Mouse (Mus musculus): ENCODE results near the gene Ppm1j. TPM values are rescaled to one million over a fixed set of nuclear protein-coding genes. Genes with fewer than 3 reads are reported as not detected.

Gene Ppm1j
- polyA plus RNA-seq, 1 experiment from 2014 or later: 23.8 TPM

DNA sequence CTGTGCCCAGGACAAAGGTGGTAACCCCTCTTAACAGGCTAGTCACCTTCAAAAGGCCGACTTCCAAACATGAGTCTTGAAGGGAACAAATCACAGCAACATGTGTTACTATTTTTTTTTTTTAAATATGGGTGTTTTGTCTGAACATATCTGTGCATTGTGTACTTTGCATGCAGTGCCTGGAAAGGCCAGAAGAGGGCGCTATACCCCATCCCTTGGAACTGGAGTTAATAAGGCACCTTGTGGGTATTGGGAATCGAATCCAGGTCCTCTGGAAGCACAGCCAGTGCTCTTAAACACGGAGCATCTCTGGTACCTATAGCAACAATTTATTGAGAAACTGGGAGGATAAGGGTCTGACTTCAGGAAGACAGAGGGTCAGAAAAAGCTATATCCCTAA, 15.8 kb upstream of the Ppm1j start:
- ATAC-seq (no peak), DNase-seq (ENCODE audit: low read depth, low spot score) (no peak)
- in situ Hi-C loops (cut with MboI; ENCODE audit: low pct_unique_long_range_greater_than_20kb): no loop called here
- ChIA-PET POLR2A (no interaction called here), CTCF (interaction anchor here (0.9 to 2.2 kb wide), 11 partner anchors 8 to 117 kb away, joined by 3 to 9 read pairs (median 4); partner anchors contain the start of gene Ppm1j)
- no peak for TF ChIP-seq CTCF (IDR thresholded peaks at IDR 0.05)
- H3K27me3 ChIP-seq: no peaks in the 10 kb centered on the region

DNA sequence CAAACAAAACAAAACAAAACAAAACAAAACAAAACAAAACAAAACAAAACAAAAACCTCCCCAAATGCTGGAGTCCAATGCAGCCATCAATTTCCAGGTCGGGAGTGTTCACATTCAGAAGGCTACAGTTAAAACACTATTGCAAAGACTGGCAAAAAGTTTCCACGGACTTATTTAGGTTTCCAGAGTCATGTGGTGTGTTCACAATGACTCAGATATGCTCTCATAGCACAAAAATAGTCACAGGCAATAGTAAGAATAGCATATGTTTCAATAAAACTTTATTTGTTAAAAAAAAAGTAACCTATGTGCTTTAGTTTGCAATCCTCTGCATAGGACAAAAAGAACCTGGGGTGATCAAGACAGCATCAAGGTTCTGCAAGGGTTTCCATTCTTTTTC, 13.7 kb upstream of the Ppm1j start:
- POLR2A ChIA-PET: no interaction called here

DNA sequence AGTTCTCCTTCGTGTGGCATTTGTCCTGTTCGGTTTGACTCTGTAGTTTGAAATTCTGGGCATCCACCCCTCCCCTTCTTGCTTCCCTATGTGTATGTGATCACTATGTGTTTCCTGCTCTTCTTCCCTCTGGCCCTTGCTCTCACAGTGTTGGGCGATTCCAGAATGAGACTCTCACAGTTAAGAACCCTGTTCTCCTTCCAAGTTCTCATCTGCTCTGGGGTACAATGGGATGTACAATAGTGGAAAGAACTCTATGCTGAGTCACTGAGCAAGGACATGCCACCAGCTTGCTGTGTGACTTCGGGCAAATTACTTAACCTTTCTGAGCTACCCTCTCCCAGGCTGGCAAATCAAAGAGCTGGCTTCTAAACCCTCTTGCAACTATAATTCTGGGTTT, 13.1 kb upstream of the Ppm1j start:
- no peak for TF ChIP-seq CTCF (IDR thresholded peaks at IDR 0.05)
- H3K27me3 ChIP-seq: no peaks in the 10 kb centered on the region
- CTCF ChIA-PET: interaction anchor here (0.9 to 4.9 kb wide), 3 partner anchors 9 to 55 kb away, joined by 4 to 25 read pairs (median 15); no protein-coding TSS in a partner anchor
- in situ Hi-C loops (cut with MboI; ENCODE audit: low pct_unique_long_range_greater_than_20kb): no loop called here
- DNase-seq (ENCODE audit: low read depth, low spot score) (no peak), ATAC-seq (no peak)
- POLR2A ChIA-PET: no interaction called here

More for the DNA sequence above, 13.7 kb upstream of the Ppm1j start:
- DNase-seq (ENCODE audit: low read depth, low spot score) (no peak), ATAC-seq (no peak)
- CTCF ChIA-PET: no interaction called here
- in situ Hi-C loops (cut with MboI; ENCODE audit: low pct_unique_long_range_greater_than_20kb): no loop called here
- H3K27me3 ChIP-seq: no peaks in the 10 kb centered on the region
- TF ChIP-seq CTCF (IDR thresholded peaks at IDR 0.05): no peak

DNA sequence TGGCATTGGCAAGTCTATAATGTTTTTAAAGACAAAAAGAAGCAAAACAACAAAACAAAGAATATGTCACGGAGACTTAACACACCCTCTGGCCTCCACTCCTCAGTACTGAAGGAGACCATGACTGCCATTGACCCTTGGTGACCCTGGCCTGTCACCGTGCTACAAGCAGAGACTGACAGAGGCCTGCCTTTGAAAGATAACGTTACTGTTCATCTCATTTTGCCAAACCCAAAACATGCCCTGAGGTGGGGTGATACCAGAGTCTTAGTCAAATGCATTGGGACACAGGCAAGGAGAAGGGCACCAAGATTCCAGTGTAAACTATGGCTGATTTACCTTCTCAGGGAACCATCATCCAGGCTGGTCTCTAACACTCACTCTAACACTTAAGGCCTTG, 11.7 kb upstream of the Ppm1j start:
- DNase-seq (ENCODE audit: low read depth, low spot score) (no peak), ATAC-seq (no peak)
- ChIA-PET CTCF (interaction anchor here (0.9 to 4.9 kb wide), 8 partner anchors 10 to 290 kb away, joined by 3 to 25 read pairs (median 4); partner anchors contain the start of gene Rhoc), POLR2A (no interaction called here)
- TF ChIP-seq CTCF (IDR thresholded peaks at IDR 0.05): no peak
- H3K27me3 ChIP-seq: no peaks in the 10 kb centered on the region
- in situ Hi-C loops (cut with MboI; ENCODE audit: low pct_unique_long_range_greater_than_20kb): no loop called here

DNA sequence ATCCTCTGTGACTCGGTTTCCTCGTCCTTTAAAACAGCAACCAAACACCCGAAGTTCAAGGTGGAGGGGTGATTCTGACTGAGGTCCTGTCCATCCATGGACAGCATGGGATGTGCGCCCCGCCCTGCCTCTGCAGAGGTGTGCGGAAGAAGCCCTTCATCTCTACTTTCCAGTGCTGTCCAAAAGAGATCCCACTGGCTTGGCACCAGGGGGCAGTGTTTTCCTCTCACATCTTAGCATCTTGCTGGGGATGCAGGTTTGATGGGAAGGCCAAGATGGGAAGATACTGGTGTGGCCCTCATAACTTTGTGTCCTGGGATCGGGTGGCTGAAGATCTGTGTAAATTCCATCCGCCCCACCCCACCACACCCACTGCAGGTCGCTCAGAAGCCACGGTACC, 10.8 kb upstream of the Ppm1j start:
- ChIA-PET POLR2A (interaction anchor here (0.8 kb wide), 1 partner anchor 53 kb away, joined by 3 read pairs; no protein-coding TSS in a partner anchor), CTCF (interaction anchor here (0.9 to 4.9 kb wide), 7 partner anchors 10 to 57 kb away, joined by 3 to 25 read pairs (median 4); partner anchors contain the start of gene Rhoc)
- DNase-seq (ENCODE audit: low read depth, low spot score): no peak
- in situ Hi-C loops (cut with MboI; ENCODE audit: low pct_unique_long_range_greater_than_20kb): loop anchor here (10.0 kb wide), 1 partner anchor 55 kb away; no protein-coding TSS in a partner anchor
- TF ChIP-seq CTCF (IDR thresholded peaks at IDR 0.05): no peak
- no peaks in the 10 kb centered on the region for H3K27me3 ChIP-seq
- peak; percentile 38 for ATAC-seq

DNA sequence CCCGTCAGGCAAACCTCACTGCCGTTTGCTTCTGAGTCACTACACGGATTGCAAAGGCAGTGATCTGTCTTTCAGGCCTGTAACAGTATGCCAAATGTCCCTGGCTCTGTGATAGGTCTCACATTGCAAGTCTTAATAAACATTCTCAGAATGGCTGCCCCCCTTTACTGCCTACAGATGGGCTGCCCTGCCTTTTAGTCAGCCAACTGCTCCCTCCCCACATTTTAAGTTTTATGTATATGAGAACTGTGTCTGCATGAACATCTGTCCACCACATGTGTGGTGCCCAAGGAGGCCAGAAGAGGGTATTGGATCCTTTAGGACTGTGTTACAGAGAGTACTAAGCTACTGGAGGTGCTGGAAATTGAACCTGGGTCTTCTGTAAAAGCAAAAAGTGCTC, 9.9 kb upstream of the Ppm1j start:
- CTCF ChIA-PET: interaction anchor here (3.4 to 4.9 kb wide), 3 partner anchors 9 to 58 kb away, joined by 15 to 25 read pairs (median 19); no protein-coding TSS in a partner anchor
- in situ Hi-C loops (cut with MboI; ENCODE audit: low pct_unique_long_range_greater_than_20kb): loop anchor here (10.0 kb wide), 1 partner anchor 56 kb away; no protein-coding TSS in a partner anchor

DNA sequence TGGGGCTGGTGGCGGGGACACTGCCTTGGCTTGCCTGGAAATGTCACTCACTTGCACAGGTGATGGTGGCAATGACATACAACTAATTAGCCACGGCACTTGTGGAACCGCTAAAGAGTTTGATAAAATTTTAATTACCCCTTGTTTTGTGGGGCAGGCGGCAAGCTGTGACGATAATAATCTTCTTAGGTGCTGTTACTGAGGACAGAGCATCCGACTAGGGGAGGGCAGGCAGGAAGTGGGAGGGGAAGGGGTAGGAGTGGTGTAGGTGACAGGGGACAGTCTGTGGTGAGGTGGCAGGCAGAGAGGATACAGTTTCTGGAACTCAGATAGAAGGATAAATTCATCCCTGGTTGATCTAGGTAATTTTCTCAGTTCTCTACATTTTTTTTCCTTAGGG, 9.4 kb upstream of the Ppm1j start:
- no peak for DNase-seq (ENCODE audit: low read depth, low spot score)
- ChIA-PET CTCF (interaction anchor here (3.6 to 4.9 kb wide), 2 partner anchors 13 to 58 kb away, joined by 19 to 25 read pairs; no protein-coding TSS in a partner anchor), POLR2A (no interaction called here)
- H3K27me3 ChIP-seq: no peaks in the 10 kb centered on the region
- TF ChIP-seq CTCF (IDR thresholded peaks at IDR 0.05): no peak
- in situ Hi-C loops (cut with MboI; ENCODE audit: low pct_unique_long_range_greater_than_20kb): loop anchor here (10.0 kb wide), 1 partner anchor 57 kb away; no protein-coding TSS in a partner anchor
- ATAC-seq: no peak

More for the DNA sequence above, 9.9 kb upstream of the Ppm1j start:
- DNase-seq (ENCODE audit: low read depth, low spot score) (no peak), ATAC-seq (no peak)
- POLR2A ChIA-PET: interaction anchor here (0.8 kb wide), 1 partner anchor 54 kb away, joined by 3 read pairs; no protein-coding TSS in a partner anchor
- H3K27me3 ChIP-seq: no peaks in the 10 kb centered on the region
- TF ChIP-seq CTCF (IDR thresholded peaks at IDR 0.05): no peak

DNA sequence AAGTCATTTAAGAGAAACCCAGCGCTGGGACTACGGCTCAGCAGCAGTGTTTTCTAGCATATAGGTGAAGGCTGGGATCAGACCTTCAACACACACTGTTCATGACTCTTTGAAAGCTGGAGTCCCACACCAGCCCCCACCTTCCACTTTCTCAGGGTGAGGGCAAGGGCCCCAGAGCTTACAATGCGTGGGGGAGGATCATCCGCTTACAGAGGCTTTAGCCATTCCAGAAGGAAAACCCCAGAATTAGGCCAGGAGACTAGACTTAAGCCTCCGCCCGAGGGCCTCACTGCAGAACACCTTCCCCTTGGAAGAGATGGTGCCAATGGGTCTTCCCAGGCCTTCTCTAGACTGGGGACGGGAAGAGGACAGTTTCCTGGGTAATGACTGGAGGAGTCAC, 7.6 kb upstream of the Ppm1j start:
- TF ChIP-seq CTCF (IDR thresholded peaks at IDR 0.05): no peak
- CTCF ChIA-PET: interaction anchor here (1.1 to 1.4 kb wide), 3 partner anchors 15 to 286 kb away, joined by 3 to 5 read pairs (median 3); no protein-coding TSS in a partner anchor
- POLR2A ChIA-PET: interaction anchor here (0.9 to 1.1 kb wide), 2 partner anchors 30 to 58 kb away, joined by 3 to 9 read pairs; no protein-coding TSS in a partner anchor
- no peaks in the 10 kb centered on the region for H3K27me3 ChIP-seq
- in situ Hi-C loops (cut with MboI; ENCODE audit: low pct_unique_long_range_greater_than_20kb): loop anchor here (10.0 kb wide), 1 partner anchor 58 kb away; no protein-coding TSS in a partner anchor
- ATAC-seq (no peak), DNase-seq (ENCODE audit: low read depth, low spot score) (no peak)

DNA sequence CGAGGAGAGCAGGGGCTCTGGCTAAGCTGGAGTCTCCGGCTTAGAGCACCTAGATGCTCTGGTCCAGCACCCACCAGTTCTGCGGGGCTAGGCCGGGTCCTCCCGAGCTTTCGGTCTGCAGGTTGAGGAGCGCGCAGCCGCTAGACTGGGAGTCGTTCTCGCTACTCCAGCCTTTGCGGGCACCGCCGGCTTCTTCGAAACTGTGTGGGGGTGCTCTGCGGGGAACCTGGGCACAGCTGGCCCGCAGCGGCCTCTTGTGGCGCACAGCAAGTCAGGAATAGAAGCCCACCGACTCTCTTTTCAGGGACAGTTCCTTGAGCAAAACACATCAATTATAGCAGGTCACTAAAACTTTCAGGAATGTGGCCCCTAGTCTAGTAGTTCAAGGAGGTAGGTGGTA, 3.5 kb upstream of the Ppm1j start:
- ChIA-PET CTCF (interaction anchor here (0.8 to 1.8 kb wide), 7 partner anchors 9 to 65 kb away, joined by 3 to 7 read pairs (median 4); no protein-coding TSS in a partner anchor), POLR2A (no interaction called here)
- no peaks in the 10 kb centered on the region for H3K27me3 ChIP-seq
- in situ Hi-C loops (cut with MboI; ENCODE audit: low pct_unique_long_range_greater_than_20kb): loop anchor here (10.0 kb wide), 1 partner anchor 63 kb away; no protein-coding TSS in a partner anchor
- DNase-seq (ENCODE audit: low read depth, low spot score) (no peak), ATAC-seq (no peak)
- no peak for TF ChIP-seq CTCF (IDR thresholded peaks at IDR 0.05)

DNA sequence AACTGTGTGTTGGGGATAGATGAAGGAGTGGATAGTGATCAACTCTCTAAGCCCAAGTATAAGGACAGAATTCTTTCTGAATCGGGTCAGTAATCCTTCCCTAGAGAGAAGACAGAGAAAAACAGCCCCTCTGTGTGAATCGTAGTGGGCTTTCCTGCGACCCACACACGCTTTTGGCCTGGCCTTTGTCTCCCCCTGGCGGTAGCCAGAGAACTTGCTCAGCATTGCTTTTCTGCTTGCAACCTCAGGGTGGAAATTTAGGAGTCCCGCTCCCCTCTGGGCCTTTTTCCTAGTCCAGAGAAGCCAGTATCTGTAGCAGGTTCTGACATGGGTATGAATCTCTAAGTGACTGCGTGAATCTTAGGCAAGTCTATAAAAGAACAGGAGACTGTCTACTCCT, 907 bp upstream of the Ppm1j start:
- TF ChIP-seq CTCF (IDR thresholded peaks at IDR 0.05): no peak
- H3K27me3 ChIP-seq: no peaks in the 10 kb centered on the region
- POLR2A ChIA-PET: interaction anchor here (0.5 to 1.1 kb wide), 3 partner anchors 67 to 325 kb away, joined by 3 to 5 read pairs (median 3); no protein-coding TSS in a partner anchor
- no peak for DNase-seq (ENCODE audit: low read depth, low spot score)
- no peak for ATAC-seq
- in situ Hi-C loops (cut with MboI; ENCODE audit: low pct_unique_long_range_greater_than_20kb): loop anchor here (10.0 kb wide), 1 partner anchor 65 kb away; no protein-coding TSS in a partner anchor
- CTCF ChIA-PET: interaction anchor here (0.9 to 3.1 kb wide), 13 partner anchors 9 to 164 kb away, joined by 3 to 27 read pairs (median 4); no protein-coding TSS in a partner anchor

DNA sequence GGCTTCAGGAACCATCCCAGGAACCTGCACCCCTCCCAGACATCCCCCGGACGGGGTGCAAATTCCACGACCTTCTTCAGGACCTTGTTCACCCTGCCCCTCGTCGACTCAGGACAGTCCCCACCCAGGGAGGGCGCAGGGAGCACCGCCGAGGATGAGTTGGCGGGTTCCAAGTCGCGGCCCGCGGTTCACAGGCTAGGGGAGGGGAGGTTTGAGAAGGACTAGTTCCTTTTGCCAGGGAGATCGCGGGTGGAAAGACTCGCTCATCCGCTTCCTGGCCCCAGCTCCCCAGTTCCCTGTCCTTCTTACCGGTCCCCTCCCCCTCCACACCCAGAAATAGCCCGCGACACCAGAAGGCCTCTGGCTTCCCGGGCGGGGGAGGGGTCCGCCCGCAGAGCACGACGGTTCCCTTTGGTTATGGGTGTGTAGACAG, 631 bp downstream of the Ppm1j start, which contains the start of gene Fam19a3:
Gene Fam19a3, minus strand, starts transcription at position 370 of the 433 bp plus-strand sequence.
- TF ChIP-seq CTCF (IDR thresholded peaks at IDR 0.05): no peak
- ChIA-PET POLR2A (interaction anchor here (1.3 kb wide), 1 partner anchor 36 kb away, joined by 5 read pairs; the partner anchor contains the start of gene Mov10), CTCF (interaction anchor here (3.1 kb wide), 1 partner anchor 23 kb away, joined by 10 read pairs; no protein-coding TSS in a partner anchor)
- in situ Hi-C loops (cut with MboI; ENCODE audit: low pct_unique_long_range_greater_than_20kb): no loop called here
- ATAC-seq: peak; percentile 3
- no peaks in the 10 kb centered on the region for H3K27me3 ChIP-seq
- no peak for DNase-seq (ENCODE audit: low read depth, low spot score)

Data from Patski (cell line).